Mouse (Mus musculus) embryo, embryonic 10.5 days (tissue): Measurements from ENCODE around the gene Tiam1.
"Not testable (repeated sequence)": the region's sequence is repeated elsewhere in the genome, so short reads cannot be mapped to it uniquely, and the experiment has no call there.

Experiments used
- DNase-seq: peaks from one replicate; pipeline ENCODE4 v3.0.0-alpha.2; 2015; ENCODE audit warnings: low spot score

Gene Tiam1

GRCm38 (mm10) chr16:90104714-90105459 is 38.7 kb downstream of the Tiam1 start:
- no peak for DNase-seq

DNA sequence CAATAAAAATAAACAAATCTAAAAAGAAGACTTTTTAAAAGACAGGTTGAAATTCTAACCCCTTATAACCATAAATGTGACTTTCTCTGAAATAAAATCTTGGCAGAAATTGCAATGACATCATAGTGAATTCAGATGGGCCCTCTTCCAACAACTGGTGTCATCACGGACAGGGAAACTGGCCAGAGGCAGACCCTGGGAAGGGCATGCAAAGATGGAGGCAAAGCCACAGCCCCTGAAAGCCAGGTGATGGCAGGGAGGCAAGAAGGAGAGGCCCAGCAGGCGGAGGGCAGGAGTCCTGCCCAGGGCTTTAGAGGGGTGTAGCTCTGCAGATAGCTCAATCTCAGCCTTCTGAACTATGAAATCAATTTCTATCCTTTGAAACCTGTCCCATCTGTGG is 39.8 kb downstream of the Tiam1 start:
- no peak for DNase-seq

DNA sequence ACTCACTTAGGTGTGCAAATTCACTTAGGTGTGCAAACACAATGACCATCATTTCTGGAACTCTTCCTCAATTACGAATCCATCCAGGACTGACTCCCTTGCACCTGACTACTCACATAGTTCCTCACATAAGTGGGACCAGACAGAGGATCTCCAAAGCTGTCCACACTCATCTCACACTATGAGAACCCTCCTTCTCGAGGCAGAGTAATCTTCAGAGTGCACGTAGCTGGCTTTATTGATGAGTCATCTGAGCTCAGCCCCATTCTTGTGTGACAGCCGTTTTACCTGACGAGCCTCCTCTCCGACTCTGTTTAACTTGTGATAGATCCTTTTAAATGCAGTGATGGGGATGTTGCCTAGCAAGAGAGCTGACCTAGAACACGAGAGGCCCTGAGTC is 41.0 kb downstream of the Tiam1 start:
- DNase-seq = no peak

- DNase-seq = no peak
Measured at GRCm38 (mm10) chr16:90098191-90098605, 45.4 kb downstream of the Tiam1 start.

- DNase-seq = no peak
Measured at GRCm38 (mm10) chr16:90097769-90098168, 45.8 kb downstream of the Tiam1 start.

GRCm38 (mm10) chr16:90096011-90096410 is 47.6 kb downstream of the Tiam1 start:
- no peak for DNase-seq

GRCm38 (mm10) chr16:90093015-90093414 is 50.6 kb downstream of the Tiam1 start:
- DNase-seq = no peak

GRCm38 (mm10) chr16:90091906-90092305 is 51.7 kb downstream of the Tiam1 start:
- no peak for DNase-seq

DNA sequence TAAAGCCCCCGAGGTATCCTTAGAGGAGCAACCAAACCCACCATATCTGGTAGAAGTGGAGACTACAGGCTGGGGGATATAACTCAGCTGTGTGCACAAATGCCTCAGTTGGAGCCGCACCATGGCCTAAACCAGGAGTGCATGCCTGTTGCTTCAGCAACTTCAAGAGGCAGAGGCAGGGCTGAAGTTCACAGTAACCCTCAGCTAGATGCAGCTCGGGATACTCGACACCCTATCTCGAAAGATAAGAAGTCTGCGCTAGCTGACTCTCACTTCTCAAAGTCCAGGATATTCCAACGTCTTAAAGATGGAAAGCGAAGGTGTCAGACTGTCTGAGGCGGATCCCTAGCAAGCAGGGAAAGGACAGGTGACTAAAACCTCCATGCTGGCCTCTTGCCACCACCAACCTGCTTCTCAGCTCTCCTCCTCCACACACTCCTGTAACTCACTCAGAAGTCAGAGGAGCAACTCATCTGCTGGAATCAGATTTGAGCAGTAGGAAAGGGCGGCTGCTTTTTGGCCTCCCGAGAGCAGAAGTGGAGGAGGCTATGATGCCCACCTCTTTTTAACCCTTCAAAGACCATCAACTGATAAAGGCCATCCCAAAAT is 52.4 kb downstream of the Tiam1 start:
- no peak for DNase-seq

DNA sequence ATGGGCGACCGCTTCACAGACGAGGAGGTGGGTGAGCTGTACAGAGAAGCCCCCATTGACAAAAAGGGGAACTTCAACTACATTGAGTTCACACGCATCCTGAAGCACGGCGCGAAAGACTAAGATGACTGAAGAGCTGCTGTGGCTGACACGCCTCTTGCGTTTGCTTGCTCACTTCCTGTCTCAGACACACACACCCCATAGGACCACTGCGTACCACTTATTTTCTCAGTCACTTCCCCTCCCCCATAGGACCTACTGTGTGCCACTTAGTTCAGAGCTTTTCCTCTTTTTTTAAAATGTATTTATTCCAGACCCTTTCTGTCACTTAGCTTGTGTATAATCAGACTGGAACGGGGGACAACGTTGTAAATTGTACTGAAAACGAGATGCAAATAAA is 53.2 kb downstream of the Tiam1 start:
- DNase-seq = no peak

DNA sequence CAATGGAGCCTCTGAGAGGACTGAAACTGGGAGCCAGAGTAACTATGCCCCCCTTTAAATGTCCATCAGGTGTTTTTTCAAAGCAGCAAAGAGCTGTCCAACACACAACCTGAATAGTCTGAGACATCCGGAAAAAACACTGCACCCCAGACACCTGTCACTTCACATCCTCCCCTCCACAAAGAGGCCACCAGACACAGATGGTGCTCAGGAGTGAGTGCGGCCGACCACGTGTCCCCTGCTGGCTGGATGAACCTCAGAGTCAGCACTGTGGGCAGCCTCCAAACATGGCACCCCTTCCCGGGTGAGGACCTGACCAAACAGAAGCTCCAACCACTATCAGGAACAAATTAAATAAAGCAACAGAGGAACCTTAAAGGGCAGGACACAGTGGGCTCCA is 56.3 kb downstream of the Tiam1 start:
- DNase-seq = no peak

DNA sequence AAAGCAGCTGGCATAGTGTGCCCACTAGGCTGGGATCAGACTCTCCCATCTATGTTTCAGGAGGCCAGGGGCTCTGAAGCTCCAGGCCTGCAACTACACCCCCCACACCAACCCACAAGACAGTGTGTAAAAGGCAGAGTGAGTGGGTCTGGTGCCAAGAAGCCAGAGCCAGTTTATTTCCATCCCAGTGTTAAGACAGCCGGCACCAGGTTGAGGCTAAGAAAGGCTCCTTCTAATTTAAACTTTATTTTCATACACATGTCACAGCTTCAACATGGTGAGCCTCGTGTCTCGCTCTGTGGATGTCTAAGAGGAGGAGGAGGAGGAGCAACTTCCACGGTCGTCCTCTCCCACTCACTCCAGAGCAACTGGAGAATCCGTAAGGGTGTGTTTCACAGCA is 57.5 kb downstream of the Tiam1 start:
- DNase-seq = no peak

GRCm38 (mm10) chr16:90085580-90085979 is 58.0 kb downstream of the Tiam1 start:
- DNase-seq = no peak

DNA sequence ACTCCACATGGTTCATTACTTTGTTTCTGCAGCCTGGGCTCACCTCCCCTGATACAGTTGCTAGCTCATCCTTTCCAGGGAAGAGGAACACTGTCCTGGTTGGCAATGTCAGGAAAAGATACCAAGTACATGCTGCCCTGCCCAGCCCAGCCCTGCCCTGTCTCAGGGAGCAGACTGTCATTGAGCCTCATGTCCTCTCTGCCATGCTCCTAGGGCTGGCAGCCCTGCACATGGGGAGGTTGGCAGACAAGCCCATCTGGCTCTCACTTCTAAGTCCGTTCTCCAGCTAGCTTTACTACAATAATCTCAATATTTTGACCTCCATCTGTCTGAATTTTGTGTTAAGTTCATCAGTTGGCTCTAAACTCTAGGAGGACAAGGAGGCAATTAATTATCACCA is 62.4 kb downstream of the Tiam1 start:
- DNase-seq = no peak

DNA sequence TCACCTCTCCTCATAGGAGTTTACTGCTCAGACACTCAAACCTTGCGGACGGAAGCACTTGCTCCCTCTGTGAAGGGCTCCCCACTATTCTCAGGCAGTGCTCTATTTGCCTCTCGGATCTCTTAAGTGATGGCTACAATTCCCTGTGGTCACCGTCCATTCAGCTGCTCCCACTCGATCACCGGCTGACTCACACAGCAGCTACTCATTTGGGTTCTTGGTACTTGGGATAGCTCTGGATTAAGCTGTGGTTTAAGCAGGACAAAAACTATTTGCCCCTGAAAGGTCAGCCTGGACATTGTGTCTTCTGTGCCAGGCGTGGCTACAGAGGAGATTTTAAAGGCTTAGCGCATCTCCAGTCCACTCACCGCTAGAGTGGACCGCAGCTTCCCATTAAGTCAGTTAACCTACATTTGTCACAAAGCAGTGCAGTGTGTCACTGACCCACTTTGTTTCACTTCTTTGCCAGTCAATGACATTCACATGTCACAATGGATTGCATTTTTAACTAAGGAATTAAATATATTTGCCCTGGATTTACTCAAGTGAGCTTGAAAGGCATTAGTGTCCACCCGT is 64.7 kb downstream of the Tiam1 start:
- no peak for DNase-seq

GRCm38 (mm10) chr16:90073510-90073909 is 70.1 kb downstream of the Tiam1 start:
- peak; percentile 66 for DNase-seq

GRCm38 (mm10) chr16:90072651-90073050 is 70.9 kb downstream of the Tiam1 start:
- peak; percentile 80 for DNase-seq

GRCm38 (mm10) chr16:90071125-90071524 is 72.4 kb downstream of the Tiam1 start:
- DNase-seq = not testable (repeated sequence)

DNA sequence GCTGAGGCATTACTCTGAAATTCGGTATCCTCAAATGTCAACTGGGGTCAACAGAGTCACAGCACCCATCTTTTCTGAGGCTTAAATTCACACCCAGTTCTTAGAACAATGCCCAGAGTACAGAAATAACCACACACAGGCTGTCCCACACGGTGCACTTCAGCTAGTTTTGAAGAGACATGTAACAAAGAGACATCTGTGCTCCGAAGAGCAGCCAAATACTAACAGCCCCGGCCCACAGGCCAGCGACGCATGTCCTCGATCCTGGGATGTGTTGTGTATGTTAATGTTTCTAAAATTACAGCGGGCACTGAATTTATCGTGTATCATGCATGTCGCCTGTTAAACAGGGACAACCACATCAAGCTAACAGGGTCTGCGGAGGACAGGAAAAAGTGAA is 73.5 kb downstream of the Tiam1 start:
- DNase-seq = no peak

DNA sequence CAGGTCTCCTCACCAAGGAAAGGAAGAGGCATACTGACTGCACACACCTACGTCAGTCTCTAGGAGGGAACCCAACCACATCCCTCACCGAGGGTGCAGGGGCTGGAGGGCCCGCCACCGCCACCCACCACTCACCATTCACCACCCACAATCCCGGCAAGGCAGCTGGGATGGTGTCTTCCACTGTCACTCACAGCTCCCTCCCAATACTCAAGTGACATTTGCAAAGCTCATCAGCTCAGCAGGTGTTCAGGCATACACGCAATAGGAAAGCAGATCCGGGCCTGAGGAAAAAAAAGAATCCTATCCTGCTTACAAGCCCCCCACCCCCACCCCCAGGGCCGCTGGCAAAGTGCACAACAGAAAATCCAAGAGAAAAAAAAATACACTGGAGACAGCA is 74.4 kb downstream of the Tiam1 start:
- no peak for DNase-seq

DNA sequence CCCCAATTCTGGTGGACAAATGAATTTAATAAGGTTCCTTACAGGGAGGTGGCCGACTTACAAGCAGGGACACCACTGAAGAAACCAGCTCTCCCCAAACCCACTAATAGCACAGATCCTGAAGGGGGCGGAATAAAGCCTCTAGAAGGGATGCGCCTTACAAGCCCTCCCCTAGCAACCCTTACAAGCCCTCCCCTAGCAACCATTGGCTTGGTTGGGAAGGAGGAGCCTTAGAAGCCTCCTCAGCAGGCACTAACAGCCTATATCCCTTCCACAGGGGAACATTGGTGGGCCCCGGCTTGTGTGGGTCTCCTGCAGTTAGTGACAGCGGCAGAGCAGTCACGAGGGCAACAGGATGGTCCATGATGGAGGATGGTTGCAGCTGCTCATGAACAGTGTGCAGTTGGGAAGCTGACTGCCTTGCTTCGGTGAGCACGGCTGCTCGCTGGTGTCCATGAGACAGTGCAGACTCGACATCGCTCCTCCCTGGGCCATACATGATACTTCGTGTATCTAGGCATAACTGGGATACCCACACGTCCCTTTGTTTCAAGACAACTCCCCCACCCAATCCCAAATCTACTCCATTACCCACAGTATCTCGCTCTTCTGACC is 90.6 kb downstream of the Tiam1 start:
- DNase-seq = peak; percentile 82

DNA sequence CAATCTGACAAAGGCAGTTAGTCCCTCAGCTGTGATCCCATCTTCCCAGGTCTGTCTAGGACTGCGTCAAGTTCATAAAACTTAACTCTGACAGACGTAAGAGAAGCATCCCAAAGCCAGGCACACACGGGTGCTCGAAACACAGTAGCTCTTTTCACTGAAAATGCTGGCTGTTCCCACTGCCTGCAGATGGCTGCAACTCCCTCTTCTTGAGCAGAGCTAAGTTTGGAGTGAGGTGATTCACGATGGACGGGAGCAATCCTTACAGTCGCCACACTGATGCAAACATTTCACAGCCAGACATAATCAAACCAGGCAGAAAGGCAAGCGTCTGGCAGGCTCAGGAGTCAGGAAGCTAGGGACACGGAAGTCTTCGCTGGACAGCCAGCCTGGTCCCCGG is 91.2 kb downstream of the Tiam1 start:
- DNase-seq = no peak

- DNase-seq = no peak
Measured at GRCm38 (mm10) chr16:90051051-90051450, 92.5 kb downstream of the Tiam1 start.
